9 mouse cellular contexts compared by ENCODE assay signal in genomic region chr1:133073327-133073856, GRCm38 (mm10). TPM values are rescaled to one million over a fixed set of nuclear protein-coding genes. Genes with fewer than 3 reads are reported as not detected.
A peak's percentile ranks its signal among the peaks of the same experiment; 100 is the strongest.
DNase-seq lines count a peak whose midpoint lies in the region; ATAC-seq and TF ChIP-seq lines count a peak whose summit lies in the region.
"Had no signal": no experiment of that assay in that cellular context is flagged by ENCODE, and none has a peak within 500 bp of the region (broad histone marks: within the 10 kb centered on the region; RNA-seq: fewer than 3 reads in every experiment).

No protein-coding gene starts in this region.

- 67% methylated on average over 9 of the region's 9 CpGs for WGBS in forebrain, embryonic 11.5 days
- WGBS in forebrain, embryonic 16.5 days: 71% methylated on average over 9 of the region's 9 CpGs
- WGBS in heart, embryonic 11.5 days (ENCODE audit: insufficient replicate concordance): 17% methylated on average over 9 of the region's 9 CpGs
- WGBS in small intestine, adult 2 months: 76% methylated on average over 9 of the region's 9 CpGs

- H3K4me1 ChIP-seq in forebrain, embryonic 11.5 days (replicated peaks; ENCODE audit: control insufficient read depth, insufficient read depth, low read length): peaks cover 5% of the 10 kb centered on the region; the same call in 1 of the 2 replicates
- peaks cover 38% of the 10 kb centered on the region for H3K4me1 ChIP-seq in forebrain, embryonic 16.5 days (replicated peaks; ENCODE audit: control insufficient read depth, insufficient read depth, low read length)
- H3K4me1 ChIP-seq in heart, embryonic 11.5 days (ENCODE audit: control insufficient read depth, insufficient read depth, low read length): peaks cover 58% of the 10 kb centered on the region
- H3K4me1 ChIP-seq in small intestine, adult 2 months (ENCODE audit: control insufficient read depth, insufficient read depth, insufficient read length, low read length): peaks cover 2% of the 10 kb centered on the region

- no peak for DNase-seq in forebrain, embryonic 11.5 days (ENCODE audit: low spot score)
- DNase-seq in kidney, postnatal 4 days: peak; percentile 39 to 53
- no peak for DNase-seq in left cerebral cortex, adult 2 months (ENCODE audit: extremely low spot score in 1 of 2, low spot score in 2 of 2)
- DNase-seq in c-Kit-positive CD71-positive TER-119-positive erythroid progenitor cells, embryonic 14.5 days (ENCODE audit: low spot score): no peak
- no peak for DNase-seq in adrenal gland, postnatal 25 days

- H3K36me3 ChIP-seq in forebrain, embryonic 11.5 days (ENCODE audit: control insufficient read depth, insufficient read depth, low read length): no peaks in the 10 kb centered on the region; the same call in 1 of the 2 replicates
- H3K36me3 ChIP-seq in forebrain, embryonic 16.5 days (ENCODE audit: control insufficient read depth, insufficient read depth): peaks cover 2% of the 10 kb centered on the region; the same call in 1 of the 2 replicates
- H3K36me3 ChIP-seq in heart, embryonic 11.5 days (ENCODE audit: control insufficient read depth, insufficient read depth, low read length): no peaks in the 10 kb centered on the region; the same call in none of the 2 replicates
- H3K36me3 ChIP-seq in small intestine, adult 2 months (ENCODE audit: control insufficient read depth, insufficient read depth, low read length): peaks cover 53% of the 10 kb centered on the region

- H3K4me3 ChIP-seq in forebrain, embryonic 11.5 days (ENCODE audit: low read depth, low read length): no peak overlapping the region
- no peak overlapping the region for H3K4me3 ChIP-seq in forebrain, embryonic 16.5 days (replicated peaks; ENCODE audit: low read length)
- no peak overlapping the region for H3K4me3 ChIP-seq in heart, embryonic 11.5 days (ENCODE audit: low read depth, low read length)
- no peak overlapping the region for H3K4me3 ChIP-seq in small intestine, adult 2 months (ENCODE audit: low read depth, low read length)
- H3K4me3 ChIP-seq in left cerebral cortex, adult 2 months: no peak overlapping the region

- no peak for ATAC-seq in forebrain, embryonic 11.5 days (replicated peaks; ENCODE audit: low FRiP score)
- no peak for ATAC-seq in forebrain, embryonic 16.5 days
- ATAC-seq in heart, embryonic 11.5 days (replicated peaks; ENCODE audit: insufficient number of reproducible peaks, low FRiP score, low TSS enrichment): peak; percentile 56

- H3K4me2 ChIP-seq in forebrain, embryonic 11.5 days (ENCODE audit: low read depth, low read length, severe bottlenecking): no peak overlapping the region
- no peak overlapping the region for H3K4me2 ChIP-seq in forebrain, embryonic 16.5 days (ENCODE audit: low read length)
- H3K4me2 ChIP-seq in heart, embryonic 11.5 days: peak overlapping the region; percentile 24

- intact Hi-C loops in left cerebral cortex, adult 2 months (cut with DNase I): no loop called here

- no peak overlapping the region for H3K9ac ChIP-seq in forebrain, embryonic 11.5 days (ENCODE audit: low read length)
- H3K9ac ChIP-seq in forebrain, embryonic 16.5 days (replicated peaks; ENCODE audit: low read depth, low read length): no peak overlapping the region
- H3K9ac ChIP-seq in heart, embryonic 11.5 days (ENCODE audit: low read depth, low read length): peak overlapping the region; percentile 39; the same call in 1 of the 2 replicates

- 0 out of 2 replicates have a peak overlapping the region, but pooled peaks have one; percentile 14 for H3K27ac ChIP-seq in forebrain, embryonic 11.5 days (ENCODE audit: low read depth, low read length)
- H3K27ac ChIP-seq in forebrain, embryonic 16.5 days (ENCODE audit: low read length): no peak overlapping the region
- H3K27ac ChIP-seq in heart, embryonic 11.5 days (ENCODE audit: low read depth, low read length): peak overlapping the region; percentile 81
- H3K27ac ChIP-seq in small intestine, adult 2 months (ENCODE audit: insufficient read depth, low read depth, low read length): 0 out of 2 replicates have a peak overlapping the region, but pooled peaks have one; percentile 29
- H3K27ac ChIP-seq in left cerebral cortex, adult 2 months: no peak overlapping the region

- no peaks in the 10 kb centered on the region for H3K9me3 ChIP-seq in forebrain, embryonic 11.5 days (ENCODE audit: control insufficient read depth, low read length)
- H3K9me3 ChIP-seq in forebrain, embryonic 16.5 days (ENCODE audit: control insufficient read depth, low read length): no peaks in the 10 kb centered on the region
- no peaks in the 10 kb centered on the region for H3K9me3 ChIP-seq in heart, embryonic 11.5 days (replicated peaks; ENCODE audit: control insufficient read depth, low read length)

- no peaks in the 10 kb centered on the region for H3K27me3 ChIP-seq in forebrain, embryonic 11.5 days (ENCODE audit: control insufficient read depth, insufficient read depth, low read length)
- H3K27me3 ChIP-seq in forebrain, embryonic 16.5 days (replicated peaks; ENCODE audit: control insufficient read depth, insufficient read depth, low read length): no peaks in the 10 kb centered on the region
- no peaks in the 10 kb centered on the region for H3K27me3 ChIP-seq in heart, embryonic 11.5 days (ENCODE audit: control insufficient read depth, insufficient read depth, low read length)
- H3K27me3 ChIP-seq in small intestine, adult 2 months (ENCODE audit: control insufficient read depth, insufficient read depth, low read length): no peaks in the 10 kb centered on the region
- H3K27me3 ChIP-seq: CH12.LX had no signal

- no peak for TF ChIP-seq POLR2A in small intestine, adult 2 months (IDR thresholded peaks at IDR 0.05; ENCODE audit: low read depth, low read length)

- no peak for TF ChIP-seq CTCF in small intestine, adult 2 months (IDR thresholded peaks at IDR 0.05; ENCODE audit: extremely low read depth, insufficient read length, insufficient replicate concordance, low read depth, low read length)
- no peak for TF ChIP-seq CTCF in left cerebral cortex, adult 2 months (IDR thresholded peaks at IDR 0.05)

RNA-seq across cellular contexts. Expression of gene Pik3c2b, which starts 27.9 kb away (rescaled TPM):
- polyA plus RNA-seq in forebrain, embryonic 11.5 days (2014; fragmentation: Nextera tagmentation; extraction: Ambion mirVana): 25.3 and 25.7 TPM in 2 replicates
- 16.0 and 17.9 TPM in 2 replicates for polyA plus RNA-seq in forebrain, embryonic 16.5 days (2015; fragmentation: Nextera tagmentation; extraction: Ambion mirVana)
- 7.7 and 10.3 TPM in 2 replicates for polyA plus RNA-seq in heart, embryonic 11.5 days (2014; fragmentation: Nextera tagmentation; extraction: Ambion mirVana)
- polyA plus RNA-seq in small intestine, adult 2 months (2012; rRNA removed): 13.2 and 23.9 TPM in 2 replicates
- 10 to 100 TPM; 13.2 to 17.7 TPM for total RNA-seq in left cerebral cortex, adult 2 months (2021)
- total RNA-seq in adrenal gland, postnatal 25 days (2021): 7.9 and 8.3 TPM in 2 replicates

RNA-seq across cellular contexts. Expression of gene Mdm4, which starts 43.0 kb away (rescaled TPM):
- polyA plus RNA-seq in forebrain, embryonic 11.5 days (2014; fragmentation: Nextera tagmentation; extraction: Ambion mirVana): 44.7 and 51.0 TPM in 2 replicates
- polyA plus RNA-seq in forebrain, embryonic 16.5 days (2015; fragmentation: Nextera tagmentation; extraction: Ambion mirVana): 42.5 and 50.6 TPM in 2 replicates
- 34.4 and 41.2 TPM in 2 replicates for polyA plus RNA-seq in heart, embryonic 11.5 days (2014; fragmentation: Nextera tagmentation; extraction: Ambion mirVana)
- 6.1 and 11.2 TPM in 2 replicates for polyA plus RNA-seq in small intestine, adult 2 months (2012; rRNA removed)
- total RNA-seq in left cerebral cortex, adult 2 months (2021): 10 to 100 TPM; 79.0 to 85.9 TPM
- total RNA-seq in adrenal gland, postnatal 25 days (2021): 91.6 and 115 TPM in 2 replicates

RNA-seq across cellular contexts. Expression of gene Ppp1r15b, which starts 57.6 kb away (rescaled TPM):
- 62.8 and 69.7 TPM in 2 replicates for polyA plus RNA-seq in forebrain, embryonic 11.5 days (2014; fragmentation: Nextera tagmentation; extraction: Ambion mirVana)
- polyA plus RNA-seq in forebrain, embryonic 16.5 days (2015; fragmentation: Nextera tagmentation; extraction: Ambion mirVana): 36.3 and 40.3 TPM in 2 replicates
- polyA plus RNA-seq in heart, embryonic 11.5 days (2014; fragmentation: Nextera tagmentation; extraction: Ambion mirVana): 33.6 and 40.8 TPM in 2 replicates
- 26.7 and 43.3 TPM in 2 replicates for polyA plus RNA-seq in small intestine, adult 2 months (2012; rRNA removed)
- total RNA-seq in left cerebral cortex, adult 2 months (2021): 10 to 100 TPM; 41.4 to 44.3 TPM
- 82.5 and 88.1 TPM in 2 replicates for total RNA-seq in adrenal gland, postnatal 25 days (2021)

Comparison
In these comparisons a context has a peak if more than half of its experiments do, and no peak if none do; other contexts are left out.
1. H3K27ac ChIP-seq: peak in forebrain, embryonic 11.5 days (single experiment), heart, embryonic 11.5 days (single experiment) and small intestine, adult 2 months (single experiment); none in forebrain, embryonic 16.5 days (single experiment) and left cerebral cortex, adult 2 months (single experiment).
2. DNase-seq: peak in kidney, postnatal 4 days (2 of 2); none in forebrain, embryonic 11.5 days (single experiment), left cerebral cortex, adult 2 months (0 of 2), c-Kit-positive CD71-positive TER-119-positive erythroid progenitor cells, embryonic 14.5 days (single experiment) and adrenal gland, postnatal 25 days (single experiment).